Mouse (Mus musculus): ENCODE results near the gene Smarcad1. TPM values are rescaled to one million over a fixed set of nuclear protein-coding genes. Genes with fewer than 3 reads are reported as not detected.
"Not testable (repeated sequence)": the region's sequence is repeated elsewhere in the genome, so short reads cannot be mapped to it uniquely, and the experiment has no call there.

Smarcad1 gene
- polyA plus RNA-seq, 1 experiment = 3.9 TPM

DNA sequence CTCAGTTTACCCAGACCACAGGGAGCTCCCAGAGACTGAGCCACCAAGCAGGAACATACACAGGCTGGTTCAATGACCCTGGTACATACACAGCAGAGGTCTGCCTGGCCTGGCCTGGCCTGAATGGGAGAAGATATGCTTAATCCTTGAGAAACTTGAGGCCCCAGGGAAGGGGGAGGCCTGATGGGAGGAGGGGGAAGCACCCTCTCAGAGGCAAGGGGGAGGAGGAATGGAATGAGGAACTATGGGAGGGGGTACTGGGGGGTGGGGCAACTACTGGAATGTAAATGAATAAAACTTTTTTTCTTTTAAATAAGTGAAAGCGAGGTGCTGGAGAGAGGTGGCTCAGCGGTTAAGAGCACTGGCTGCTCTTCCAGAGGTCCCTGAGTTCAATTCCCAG, 30.2 kb upstream of the Smarcad1 start:
- no peaks in the 10 kb centered on the region for H3K27me3 ChIP-seq (ENCODE audit: control insufficient read depth, insufficient read depth, low read length)
- H3K4me1 ChIP-seq (ENCODE audit: control insufficient read depth, insufficient read depth, insufficient read length, low read length) = no peaks in the 10 kb centered on the region
- no peak overlapping the region for H3K27ac ChIP-seq (ENCODE audit: insufficient read depth, low read depth, low read length)
- H3K4me3 ChIP-seq (ENCODE audit: low read depth, low read length) = no peak overlapping the region
- WGBS = 91% methylated on average over 2 of the region's 2 CpGs
- TF ChIP-seq CTCF (IDR thresholded peaks at IDR 0.05; ENCODE audit: extremely low read depth, insufficient read length, insufficient replicate concordance, low read depth, low read length) (no peak), POLR2A (IDR thresholded peaks at IDR 0.05; ENCODE audit: low read depth, low read length) (no peak)
- no peaks in the 10 kb centered on the region for H3K36me3 ChIP-seq (ENCODE audit: control insufficient read depth, insufficient read depth, low read length)

- WGBS = 93% methylated on average over 10 of the region's 10 CpGs
- no peak overlapping the region for H3K4me3 ChIP-seq (ENCODE audit: low read depth, low read length)
- no peaks in the 10 kb centered on the region for H3K27me3 ChIP-seq (ENCODE audit: control insufficient read depth, insufficient read depth, low read length)
- H3K27ac ChIP-seq (ENCODE audit: insufficient read depth, low read depth, low read length) = no peak overlapping the region
- H3K36me3 ChIP-seq (ENCODE audit: control insufficient read depth, insufficient read depth, low read length) = no peaks in the 10 kb centered on the region
- TF ChIP-seq POLR2A (IDR thresholded peaks at IDR 0.05; ENCODE audit: low read depth, low read length) = no peak
- no peak for TF ChIP-seq CTCF (IDR thresholded peaks at IDR 0.05; ENCODE audit: extremely low read depth, insufficient read length, insufficient replicate concordance, low read depth, low read length)
- H3K4me1 ChIP-seq (ENCODE audit: control insufficient read depth, insufficient read depth, insufficient read length, low read length) = no peaks in the 10 kb centered on the region
Measured at GRCm38 (mm10) chr6:65017566-65017965, 24.8 kb upstream of the Smarcad1 start.

GRCm38 (mm10) chr6:65018966-65019365, 23.4 kb upstream of the Smarcad1 start:
- not testable (repeated sequence) for H3K27me3 ChIP-seq (ENCODE audit: control insufficient read depth, insufficient read depth, low read length); H3K4me3 ChIP-seq (ENCODE audit: low read depth, low read length); H3K4me1 ChIP-seq (ENCODE audit: control insufficient read depth, insufficient read depth, insufficient read length, low read length); H3K27ac ChIP-seq (ENCODE audit: insufficient read depth, low read depth, low read length); H3K36me3 ChIP-seq (ENCODE audit: control insufficient read depth, insufficient read depth, low read length)
- 78% methylated on average over 5 of the region's 5 CpGs for WGBS

DNA sequence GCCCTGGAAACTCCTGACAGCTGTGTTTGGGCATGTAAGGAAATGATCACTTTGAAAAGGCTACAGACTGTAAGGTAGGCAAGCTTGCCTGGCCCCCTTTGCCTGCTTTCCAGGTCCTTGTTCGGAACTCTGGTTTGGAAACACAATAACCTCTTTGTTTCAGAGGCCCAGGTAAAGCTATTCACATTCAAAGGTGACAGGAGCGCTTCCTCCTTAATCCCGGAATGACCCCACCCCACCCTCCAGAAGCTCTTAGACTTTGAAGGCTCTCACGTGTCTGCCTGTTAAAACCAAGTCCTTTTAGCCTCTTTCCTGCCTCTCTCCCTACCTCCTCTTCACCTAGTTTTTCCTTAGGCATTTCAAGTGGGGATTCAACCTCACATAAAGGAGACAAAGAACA, 20.5 kb upstream of the Smarcad1 start:
- Histone ChIP-seq H3K27ac (ENCODE audit: insufficient read depth, low read depth, low read length) (no peak overlapping the region), H3K36me3 (ENCODE audit: control insufficient read depth, insufficient read depth, low read length) (no peaks in the 10 kb centered on the region), H3K27me3 (ENCODE audit: control insufficient read depth, insufficient read depth, low read length) (no peaks in the 10 kb centered on the region), H3K4me3 (ENCODE audit: low read depth, low read length) (no peak overlapping the region), H3K4me1 (ENCODE audit: control insufficient read depth, insufficient read depth, insufficient read length, low read length) (no peaks in the 10 kb centered on the region)
- TF ChIP-seq CTCF (IDR thresholded peaks at IDR 0.05; ENCODE audit: extremely low read depth, insufficient read length, insufficient replicate concordance, low read depth, low read length) (no peak), POLR2A (IDR thresholded peaks at IDR 0.05; ENCODE audit: low read depth, low read length) (no peak)
- 13% methylated on average over 4 of the region's 4 CpGs for WGBS

DNA sequence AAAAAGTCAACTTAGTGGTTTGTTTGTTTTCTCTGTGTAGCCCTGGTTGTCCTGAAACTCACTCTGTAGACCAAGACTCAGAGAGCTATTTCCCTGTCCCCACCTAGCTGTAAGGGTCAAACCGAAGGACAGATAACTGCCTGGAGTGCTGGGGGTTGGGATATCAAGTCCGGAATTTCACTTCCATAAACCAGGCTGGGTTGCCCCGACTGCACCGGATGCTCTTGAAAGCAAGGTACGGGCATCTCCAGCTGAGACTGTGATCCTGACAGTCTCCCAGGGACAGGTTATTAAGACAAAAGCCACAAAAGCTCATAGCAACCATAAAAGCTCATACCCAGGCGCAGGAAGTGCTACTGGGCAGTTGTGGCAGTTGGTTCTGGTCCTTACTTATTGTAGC, 19.3 kb upstream of the Smarcad1 start:
- H3K36me3 ChIP-seq (ENCODE audit: control insufficient read depth, insufficient read depth, low read length) = no peaks in the 10 kb centered on the region
- no peaks in the 10 kb centered on the region for H3K4me1 ChIP-seq (ENCODE audit: control insufficient read depth, insufficient read depth, insufficient read length, low read length)
- no peak for TF ChIP-seq POLR2A (IDR thresholded peaks at IDR 0.05; ENCODE audit: low read depth, low read length)
- TF ChIP-seq CTCF (IDR thresholded peaks at IDR 0.05; ENCODE audit: extremely low read depth, insufficient read length, insufficient replicate concordance, low read depth, low read length) = no peak
- 82% methylated on average over 6 of the region's 6 CpGs for WGBS
- no peak overlapping the region for H3K4me3 ChIP-seq (ENCODE audit: low read depth, low read length)
- no peaks in the 10 kb centered on the region for H3K27me3 ChIP-seq (ENCODE audit: control insufficient read depth, insufficient read depth, low read length)
- H3K27ac ChIP-seq (ENCODE audit: insufficient read depth, low read depth, low read length) = no peak overlapping the region

DNA sequence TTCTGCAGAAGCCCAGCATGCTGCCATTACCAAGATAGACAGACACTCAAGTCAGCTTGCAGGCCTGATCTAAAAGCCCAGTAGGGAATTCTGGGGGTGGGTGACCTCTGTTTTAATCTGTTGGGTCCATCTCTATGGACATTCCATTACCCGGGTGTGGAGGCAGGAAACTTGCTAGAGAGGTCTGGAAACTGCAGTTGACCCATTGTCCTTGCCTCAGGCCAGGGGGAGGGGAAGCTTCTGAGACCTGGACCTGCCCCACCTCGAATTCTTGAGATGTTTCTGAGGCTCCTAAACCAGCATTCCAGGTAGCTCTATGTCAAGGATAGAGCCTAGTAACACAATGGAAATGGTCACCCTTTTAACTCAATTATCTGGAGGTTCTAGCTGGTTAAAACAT, 17.7 kb upstream of the Smarcad1 start:
- Histone ChIP-seq H3K4me1 (ENCODE audit: control insufficient read depth, insufficient read depth, insufficient read length, low read length) (no peaks in the 10 kb centered on the region), H3K27me3 (ENCODE audit: control insufficient read depth, insufficient read depth, low read length) (no peaks in the 10 kb centered on the region), H3K27ac (ENCODE audit: insufficient read depth, low read depth, low read length) (no peak overlapping the region), H3K4me3 (ENCODE audit: low read depth, low read length) (no peak overlapping the region), H3K36me3 (ENCODE audit: control insufficient read depth, insufficient read depth, low read length) (no peaks in the 10 kb centered on the region)
- 53% methylated on average over 2 of the region's 2 CpGs for WGBS
- TF ChIP-seq POLR2A (IDR thresholded peaks at IDR 0.05; ENCODE audit: low read depth, low read length) (no peak), CTCF (IDR thresholded peaks at IDR 0.05; ENCODE audit: extremely low read depth, insufficient read length, insufficient replicate concordance, low read depth, low read length) (no peak)

DNA sequence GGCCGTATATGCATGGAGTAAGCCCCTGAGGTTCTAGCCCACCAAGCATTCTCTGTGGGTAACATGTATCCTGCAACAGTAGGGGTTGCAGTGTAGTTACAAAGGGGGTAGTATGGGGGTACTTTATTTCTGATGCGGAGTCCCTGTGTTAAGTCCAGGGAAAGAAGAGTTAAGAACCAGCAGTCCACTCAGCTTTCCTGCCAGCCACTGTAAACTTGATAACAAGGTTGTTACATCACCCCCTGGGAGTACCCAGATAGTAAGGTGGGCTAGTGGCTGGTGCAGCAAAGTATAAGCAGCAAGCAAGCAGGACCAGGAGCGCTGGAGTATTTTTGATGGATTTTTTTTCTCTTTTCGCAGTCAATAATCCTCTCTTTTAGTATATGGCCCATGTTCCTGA, 17.3 kb upstream of the Smarcad1 start:
- TF ChIP-seq CTCF (IDR thresholded peaks at IDR 0.05; ENCODE audit: extremely low read depth, insufficient read length, insufficient replicate concordance, low read depth, low read length) (no peak), POLR2A (IDR thresholded peaks at IDR 0.05; ENCODE audit: low read depth, low read length) (no peak)
- WGBS = 96% methylated on average over 4 of the region's 4 CpGs

DNA sequence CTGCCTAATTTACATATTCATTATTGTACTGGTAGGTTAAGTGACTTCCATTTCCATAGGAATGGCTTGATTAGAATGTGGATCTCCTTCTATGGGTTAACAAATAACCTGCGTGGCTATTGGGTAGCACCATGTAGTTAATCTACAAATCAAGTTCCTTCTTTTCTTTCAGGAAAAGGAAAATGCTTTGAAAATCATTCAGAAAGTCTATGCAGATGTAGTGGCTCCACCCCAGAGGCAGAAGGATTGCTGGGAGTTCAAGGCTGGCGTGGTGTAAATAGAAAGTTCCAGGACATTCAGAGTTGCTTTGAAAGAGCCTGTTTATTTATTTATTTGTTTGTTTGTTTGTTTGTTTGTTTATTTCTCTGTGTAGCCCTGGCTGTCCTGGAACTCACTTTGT, 7.7 kb upstream of the Smarcad1 start:
- WGBS = 87% methylated on average over 2 of the region's 2 CpGs
- TF ChIP-seq POLR2A (IDR thresholded peaks at IDR 0.05; ENCODE audit: low read depth, low read length) (no peak), CTCF (IDR thresholded peaks at IDR 0.05; ENCODE audit: extremely low read depth, insufficient read length, insufficient replicate concordance, low read depth, low read length) (no peak)
- no peak overlapping the region for H3K27ac ChIP-seq (ENCODE audit: insufficient read depth, low read depth, low read length)
- no peaks in the 10 kb centered on the region for H3K27me3 ChIP-seq (ENCODE audit: control insufficient read depth, insufficient read depth, low read length)
- H3K4me3 ChIP-seq (ENCODE audit: low read depth, low read length) = no peak overlapping the region
- H3K36me3 ChIP-seq (ENCODE audit: control insufficient read depth, insufficient read depth, low read length) = no peaks in the 10 kb centered on the region
- no peaks in the 10 kb centered on the region for H3K4me1 ChIP-seq (ENCODE audit: control insufficient read depth, insufficient read depth, insufficient read length, low read length)

More for the DNA sequence above, 17.3 kb upstream of the Smarcad1 start:
- Histone ChIP-seq H3K4me3 (ENCODE audit: low read depth, low read length) (no peak overlapping the region), H3K36me3 (ENCODE audit: control insufficient read depth, insufficient read depth, low read length) (no peaks in the 10 kb centered on the region), H3K27ac (ENCODE audit: insufficient read depth, low read depth, low read length) (no peak overlapping the region), H3K27me3 (ENCODE audit: control insufficient read depth, insufficient read depth, low read length) (no peaks in the 10 kb centered on the region), H3K4me1 (ENCODE audit: control insufficient read depth, insufficient read depth, insufficient read length, low read length) (no peaks in the 10 kb centered on the region)

All from small intestine, adult 2 months (tissue).